Mouse (Mus musculus) cerebellum, adult 8-10 months (tissue): Measurements from ENCODE around the gene Ankrd55.

ENCODE experiments used
- DNase-seq: peaks from one replicate; pipeline ENCODE4 v3.0.0; 2022

Ankrd55 gene

GRCm38 (mm10) chr13:112383941-112384659 is 95.8 kb downstream of the Ankrd55 start:
- no peak for DNase-seq

GRCm38 (mm10) chr13:112385040-112385439 is 96.8 kb downstream of the Ankrd55 start:
- DNase-seq = no peak

GRCm38 (mm10) chr13:112386494-112387075 is 98.3 kb downstream of the Ankrd55 start:
- no peak for DNase-seq

- no peak for DNase-seq
Measured at GRCm38 (mm10) chr13:112387279-112387678, 99.0 kb downstream of the Ankrd55 start.

- no peak for DNase-seq
Measured at GRCm38 (mm10) chr13:112388176-112388575, 99.9 kb downstream of the Ankrd55 start.

GRCm38 (mm10) chr13:112390206-112390605 is 102.0 kb downstream of the Ankrd55 start:
- no peak for DNase-seq

GRCm38 (mm10) chr13:112391354-112391753 is 103.1 kb downstream of the Ankrd55 start:
- no peak for DNase-seq

- DNase-seq = no peak
Measured at GRCm38 (mm10) chr13:112393356-112393755, 105.1 kb downstream of the Ankrd55 start.

- DNase-seq = no peak
Measured at GRCm38 (mm10) chr13:112394271-112394670, 106.0 kb downstream of the Ankrd55 start.

- DNase-seq = no peak
Measured at GRCm38 (mm10) chr13:112404723-112405122, 116.5 kb downstream of the Ankrd55 start.

GRCm38 (mm10) chr13:112405184-112405583 is 116.9 kb downstream of the Ankrd55 start:
- DNase-seq = no peak

- DNase-seq = no peak
Measured at GRCm38 (mm10) chr13:112406618-112407017, 118.4 kb downstream of the Ankrd55 start.

- DNase-seq = no peak
Measured at GRCm38 (mm10) chr13:112407181-112407700, 119.0 kb downstream of the Ankrd55 start.

- DNase-seq = no peak
Measured at GRCm38 (mm10) chr13:112407776-112408490, 119.7 kb downstream of the Ankrd55 start.

GRCm38 (mm10) chr13:112408701-112409100 is 120.5 kb downstream of the Ankrd55 start:
- no peak for DNase-seq

GRCm38 (mm10) chr13:112409331-112409730 is 121.1 kb downstream of the Ankrd55 start:
- DNase-seq = no peak

- DNase-seq = no peak
Measured at GRCm38 (mm10) chr13:112409851-112410250, 121.6 kb downstream of the Ankrd55 start.

GRCm38 (mm10) chr13:112410461-112410860 is 122.2 kb downstream of the Ankrd55 start:
- DNase-seq = no peak

GRCm38 (mm10) chr13:112411216-112411822 is 123.1 kb downstream of the Ankrd55 start:
- DNase-seq = no peak

- DNase-seq = no peak
Measured at GRCm38 (mm10) chr13:112412251-112412650, 124.0 kb downstream of the Ankrd55 start.

GRCm38 (mm10) chr13:112412824-112413223 is 124.6 kb downstream of the Ankrd55 start:
- DNase-seq = no peak

GRCm38 (mm10) chr13:112413611-112414010 is 125.4 kb downstream of the Ankrd55 start:
- no peak for DNase-seq

- DNase-seq = no peak
Measured at GRCm38 (mm10) chr13:112415896-112416295, 127.6 kb downstream of the Ankrd55 start.
